Comparison of ENCODE assay signal across 14 mouse cellular contexts in the genomic region with DNA sequence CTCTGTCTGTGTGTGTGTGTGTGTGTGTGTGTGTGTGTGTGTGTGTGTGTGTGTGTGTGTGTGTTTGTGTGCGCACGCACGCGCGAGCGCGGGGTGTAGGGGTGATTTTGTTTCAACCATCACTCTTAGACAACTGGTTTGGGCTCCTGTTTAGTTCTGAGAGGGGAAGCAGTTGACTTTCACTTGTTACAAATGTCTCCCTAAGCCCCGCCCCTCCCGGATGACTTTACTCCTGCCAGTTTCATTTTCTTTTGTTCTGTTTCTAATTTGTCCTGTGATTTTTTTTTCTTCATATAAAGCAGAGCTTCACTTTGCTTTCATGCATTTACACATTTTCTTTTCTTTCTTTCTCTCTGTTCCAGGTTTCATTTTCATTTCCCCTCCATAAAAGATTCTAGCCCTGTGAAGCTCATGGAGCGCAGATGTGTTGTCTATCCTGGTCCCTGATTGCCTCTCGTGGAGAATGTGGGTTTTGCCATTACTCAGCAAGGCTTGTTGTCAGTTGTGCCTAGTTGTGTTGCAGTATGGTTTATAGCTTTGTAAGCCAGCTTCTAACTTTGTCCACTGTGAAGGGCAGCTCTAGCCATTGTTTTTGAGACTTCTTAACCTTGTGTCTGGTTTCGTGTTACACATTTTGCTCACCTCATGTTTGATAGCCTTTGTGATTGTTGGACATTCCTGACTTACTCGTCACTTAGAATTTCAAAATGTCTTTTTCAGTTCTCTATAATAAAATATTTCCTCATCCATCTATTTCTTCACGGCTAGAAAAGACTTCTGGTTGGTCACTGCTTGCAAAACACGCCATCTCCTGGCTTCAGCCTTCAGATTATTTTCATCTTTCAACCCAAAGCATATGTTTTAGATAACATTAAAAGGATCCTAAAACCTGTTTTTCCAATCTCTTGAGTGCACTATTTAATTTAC.
A peak's percentile ranks its signal among the peaks of the same experiment; 100 is the strongest.
DNase-seq lines count a peak whose midpoint lies in the region; ATAC-seq and TF ChIP-seq lines count a peak whose summit lies in the region.
"Had no signal": no experiment of that assay in that cellular context is flagged by ENCODE, and none has a peak within 500 bp of the region (broad histone marks: within the 10 kb centered on the region; RNA-seq: fewer than 3 reads in every experiment).

No protein-coding gene starts in this region.

- ATAC-seq in forebrain, embryonic 14.5 days: no peak
- ATAC-seq in kidney, postnatal 0 days (replicated peaks; ENCODE audit: low FRiP score, low read depth): no peak
- no peak for ATAC-seq in kidney, embryonic 16.5 days (ENCODE audit: low FRiP score, low TSS enrichment)
- peak; percentile 77 for ATAC-seq in megakaryocyte, adult 5-6 weeks (ENCODE audit: poor library complexity, severe bottlenecking)
- no peak for ATAC-seq in hindbrain, embryonic 13.5 days (ENCODE audit: low FRiP score)

- no peak overlapping the region for H3K4me2 ChIP-seq in forebrain, embryonic 14.5 days (ENCODE audit: low read length)
- H3K4me2 ChIP-seq in kidney, postnatal 0 days (ENCODE audit: low read length): peak overlapping the region; percentile 34; the same call in 1 of the 2 replicates
- H3K4me2 ChIP-seq in kidney, embryonic 16.5 days (replicated peaks; ENCODE audit: low read depth, low read length): no peak overlapping the region; the same call in 1 of the 2 replicates
- H3K4me2 ChIP-seq in hindbrain, embryonic 13.5 days: no peak overlapping the region
- H3K4me2 ChIP-seq: hindbrain, embryonic 15.5 days; lung, embryonic 15.5 days had no signal

- no peak overlapping the region for H3K27ac ChIP-seq in forebrain, embryonic 10.5 days
- H3K27ac ChIP-seq in forebrain, embryonic 14.5 days (ENCODE audit: low read depth, low read length): no peak overlapping the region
- no peak overlapping the region for H3K27ac ChIP-seq in kidney, postnatal 0 days
- H3K27ac ChIP-seq in kidney, embryonic 16.5 days (ENCODE audit: low read length): no peak overlapping the region
- no peak overlapping the region for H3K27ac ChIP-seq in MEL (ENCODE audit: control insufficient read depth, low read depth, low read length)
- H3K27ac ChIP-seq in hindbrain, embryonic 13.5 days: no peak overlapping the region; the same call in none of the 2 replicates
- H3K27ac ChIP-seq: hindbrain, embryonic 15.5 days; lung, embryonic 15.5 days had no signal

- H3K9me3 ChIP-seq in forebrain, embryonic 10.5 days: no peaks in the 10 kb centered on the region
- H3K9me3 ChIP-seq in forebrain, embryonic 14.5 days (replicated peaks; ENCODE audit: control insufficient read depth, low read length): no peaks in the 10 kb centered on the region
- H3K9me3 ChIP-seq in kidney, postnatal 0 days (replicated peaks; ENCODE audit: low read length): no peaks in the 10 kb centered on the region
- no peaks in the 10 kb centered on the region for H3K9me3 ChIP-seq in kidney, embryonic 16.5 days (ENCODE audit: low read length)
- H3K9me3 ChIP-seq in MEL (replicated peaks; ENCODE audit: insufficient read depth, low read length): no peaks in the 10 kb centered on the region
- no peaks in the 10 kb centered on the region for H3K9me3 ChIP-seq in hindbrain, embryonic 13.5 days
- H3K9me3 ChIP-seq: hindbrain, embryonic 15.5 days; lung, embryonic 15.5 days had no signal

- H3K36me3 ChIP-seq in forebrain, embryonic 10.5 days (replicated peaks): no peaks in the 10 kb centered on the region
- H3K36me3 ChIP-seq in forebrain, embryonic 14.5 days (ENCODE audit: control insufficient read depth, insufficient read depth, low read length): no peaks in the 10 kb centered on the region
- no peaks in the 10 kb centered on the region for H3K36me3 ChIP-seq in kidney, postnatal 0 days (ENCODE audit: insufficient read depth, low read length)
- no peaks in the 10 kb centered on the region for H3K36me3 ChIP-seq in kidney, embryonic 16.5 days (ENCODE audit: insufficient read depth, low read length)
- no peaks in the 10 kb centered on the region for H3K36me3 ChIP-seq in MEL (ENCODE audit: control insufficient read depth in 1 of 2, insufficient read depth in 2 of 2, low read length in 2 of 2)
- H3K36me3 ChIP-seq in hindbrain, embryonic 13.5 days: no peaks in the 10 kb centered on the region
- H3K36me3 ChIP-seq: hindbrain, embryonic 15.5 days; lung, embryonic 15.5 days had no signal

- no peaks in the 10 kb centered on the region for H3K4me1 ChIP-seq in forebrain, embryonic 10.5 days
- H3K4me1 ChIP-seq in forebrain, embryonic 14.5 days (ENCODE audit: control insufficient read depth, insufficient read depth, low read length): no peaks in the 10 kb centered on the region
- H3K4me1 ChIP-seq in kidney, postnatal 0 days (replicated peaks; ENCODE audit: insufficient read depth, low read length): no peaks in the 10 kb centered on the region
- H3K4me1 ChIP-seq in kidney, embryonic 16.5 days (ENCODE audit: insufficient read depth, low read length): 0 out of 2 replicates have a peak, but pooled peaks cover 3% of the 10 kb centered on the region
- no peaks in the 10 kb centered on the region for H3K4me1 ChIP-seq in MEL (ENCODE audit: control insufficient read depth in 1 of 2, insufficient read depth in 2 of 2, low read length in 2 of 2)
- 0 out of 2 replicates have a peak, but pooled peaks cover 3% of the 10 kb centered on the region for H3K4me1 ChIP-seq in hindbrain, embryonic 13.5 days (replicated peaks)
- H3K4me1 ChIP-seq: lung, embryonic 15.5 days had no signal

- WGBS in forebrain, embryonic 10.5 days: 90% methylated on average over 15 of the region's 15 CpGs
- WGBS in forebrain, embryonic 14.5 days: 89% methylated on average over 15 of the region's 15 CpGs
- 76% methylated on average over 15 of the region's 15 CpGs for WGBS in kidney, postnatal 0 days
- WGBS in kidney, embryonic 16.5 days: 76% methylated on average over 15 of the region's 15 CpGs
- 90% methylated on average over 15 of the region's 15 CpGs for WGBS in hindbrain, embryonic 13.5 days

- no peak overlapping the region for H3K4me3 ChIP-seq in forebrain, embryonic 10.5 days
- no peak overlapping the region for H3K4me3 ChIP-seq in forebrain, embryonic 14.5 days (ENCODE audit: low read depth, low read length)
- no peak overlapping the region for H3K4me3 ChIP-seq in kidney, postnatal 0 days (replicated peaks; ENCODE audit: low read depth, low read length)
- no peak overlapping the region for H3K4me3 ChIP-seq in kidney, embryonic 16.5 days (ENCODE audit: low read length)
- peak overlapping the region; percentile 20 to 35; a peak in 1 of 4 replicates for H3K4me3 ChIP-seq in MEL (ENCODE audit: control insufficient read depth in 1 of 2, insufficient read depth in 1 of 2, low read depth in 2 of 2, low read length in 2 of 2)
- no peak overlapping the region for H3K4me3 ChIP-seq in hindbrain, embryonic 13.5 days
- H3K4me3 ChIP-seq: hindbrain, embryonic 15.5 days; lung, embryonic 15.5 days had no signal

- TF ChIP-seq CTCF in kidney, postnatal 0 days (IDR thresholded peaks at IDR 0.05; ENCODE audit: low read depth): no peak
- TF ChIP-seq CTCF in MEL (IDR thresholded peaks at IDR 0.05 in 2 of 3, conservative IDR thresholded peaks at IDR 0.05 in 1 of 3; ENCODE audit: control insufficient read depth in 1 of 3, insufficient read depth in 1 of 3, low read depth in 2 of 3, low read length in 3 of 3, poor library complexity in 1 of 3, severe bottlenecking in 1 of 3): no peak

- peak; percentile 4 for DNase-seq in forebrain, embryonic 10.5 days (ENCODE audit: extremely low spot score, low spot score)
- DNase-seq in forebrain, embryonic 14.5 days (ENCODE audit: low spot score): no peak
- DNase-seq in kidney, postnatal 0 days (ENCODE audit: low spot score): peak; percentile 5
- peak; percentile 15 for DNase-seq in MEL (ENCODE audit: low read depth, low spot score)
- no peak for DNase-seq in embryo, embryonic 9.5 days (ENCODE audit: extremely low spot score)
- DNase-seq: B cell, adult 2 months; cerebellum, adult 11-12 months; heart, adult 18-20 months; kidney, adult 2 months had no signal

- H3K9ac ChIP-seq in forebrain, embryonic 14.5 days (ENCODE audit: low read length): no peak overlapping the region
- no peak overlapping the region for H3K9ac ChIP-seq in kidney, postnatal 0 days (ENCODE audit: low read depth, low read length)
- no peak overlapping the region for H3K9ac ChIP-seq in kidney, embryonic 16.5 days (replicated peaks; ENCODE audit: low read length)
- no peak overlapping the region for H3K9ac ChIP-seq in MEL (ENCODE audit: control insufficient read depth, low read depth, low read length, poor library complexity, severe bottlenecking)
- H3K9ac ChIP-seq in hindbrain, embryonic 13.5 days: no peak overlapping the region
- H3K9ac ChIP-seq: hindbrain, embryonic 15.5 days; lung, embryonic 15.5 days had no signal

- H3K27me3 ChIP-seq in forebrain, embryonic 10.5 days (ENCODE audit: poor library complexity, severe bottlenecking): no peaks in the 10 kb centered on the region
- no peaks in the 10 kb centered on the region for H3K27me3 ChIP-seq in forebrain, embryonic 14.5 days (replicated peaks; ENCODE audit: control insufficient read depth, insufficient read depth, low read length)
- no peaks in the 10 kb centered on the region for H3K27me3 ChIP-seq in kidney, postnatal 0 days (ENCODE audit: insufficient read depth, low read length)
- H3K27me3 ChIP-seq in kidney, embryonic 16.5 days (ENCODE audit: insufficient read depth, low read length): no peaks in the 10 kb centered on the region
- H3K27me3 ChIP-seq in MEL (ENCODE audit: control insufficient read depth in 1 of 2, insufficient read depth in 2 of 2, low read length in 2 of 2): no peaks in the 10 kb centered on the region
- H3K27me3 ChIP-seq in hindbrain, embryonic 13.5 days: no peaks in the 10 kb centered on the region
- H3K27me3 ChIP-seq: hindbrain, embryonic 15.5 days; lung, embryonic 15.5 days had no signal

- no peak for TF ChIP-seq POLR2A in MEL (IDR thresholded peaks at IDR 0.05; ENCODE audit: control insufficient read depth in 1 of 2, insufficient read depth in 1 of 2, low read depth in 1 of 2, low read length in 2 of 2, poor library complexity in 1 of 2)

- no peak for TF ChIP-seq RAD21 in MEL (IDR thresholded peaks at IDR 0.05; ENCODE audit: low read depth, low read length)

- no peak for TF ChIP-seq EP300 in MEL (IDR thresholded peaks at IDR 0.05; ENCODE audit: low read depth in 1 of 2, low read length in 2 of 2)

- no peaks in the 10 kb centered on the region for H3K79me2 ChIP-seq in MEL (ENCODE audit: control insufficient read depth, insufficient read depth, low read length, poor library complexity)

TF ChIP-seq in MEL, 35 proteins besides CTCF, POLR2A, EP300 and RAD21:
- TF ChIP-seq KAT2A (conservative IDR thresholded peaks at IDR 0.05; ENCODE audit: low read depth, low read length) (no peak), SIN3A (IDR thresholded peaks at IDR 0.05; ENCODE audit: low read length) (no peak), MYB (IDR thresholded peaks at IDR 0.05; ENCODE audit: low read depth, low read length) (no peak), ETS1 (IDR thresholded peaks at IDR 0.05; ENCODE audit: low read depth, low read length) (no peak), MAFK (IDR thresholded peaks at IDR 0.05; ENCODE audit: borderline replicate concordance, low read depth, low read length) (no peak), ELF1 (IDR thresholded peaks at IDR 0.05; ENCODE audit: low read depth, low read length) (no peak), SMC3 (IDR thresholded peaks at IDR 0.05; ENCODE audit: low read depth, low read length) (no peak), HCFC1 (IDR thresholded peaks at IDR 0.05; ENCODE audit: low read depth, low read length) (no peak)

Comparison
In these comparisons a context has a peak if more than half of its experiments do, and no peak if none do; other contexts are left out.
1. DNase-seq: peak in forebrain, embryonic 10.5 days (single experiment), kidney, postnatal 0 days (single experiment) and MEL (single experiment); none in forebrain, embryonic 14.5 days (single experiment) and embryo, embryonic 9.5 days (single experiment).
2. H3K4me3 ChIP-seq: peak in MEL (2 of 2); none in forebrain, embryonic 10.5 days (single experiment), forebrain, embryonic 14.5 days (single experiment), kidney, postnatal 0 days (single experiment), kidney, embryonic 16.5 days (single experiment) and hindbrain, embryonic 13.5 days (single experiment).